Mouse (Mus musculus) mouse trophoblast stem cell (cell line): ENCODE results near the gene Map2k6.

Source experiments
- in situ Hi-C, 2 experiments: fragments of 300-500 bp; cut with MseI, MboI; formaldehyde crosslinking; loops; 2 replicates in 1 of 2; 3 replicates in 1 of 2; pipeline ENCODE4 v1.15.1; 2025

Map2k6 gene

GRCm38 (mm10) chr11:110551471-110551967 is 152.6 kb downstream of the Map2k6 start:
- in situ Hi-C loops, result no loop called here

GRCm38 (mm10) chr11:110562320-110563081 is 163.6 kb downstream of the Map2k6 start:
- in situ Hi-C loops, result loop anchor here in 1 of 2 experiments (10.0 kb wide), 1 partner anchor 482 kb away; no protein-coding TSS in a partner anchor

- in situ Hi-C loops, result loop anchor here in 1 of 2 experiments (10.0 kb wide), 1 partner anchor 482 kb away; no protein-coding TSS in a partner anchor
Observed at GRCm38 (mm10) chr11:110563272-110563671, 164.3 kb downstream of the Map2k6 start.

- in situ Hi-C loops, result loop anchor here in 1 of 2 experiments (10.0 kb wide), 1 partner anchor 481 kb away; no protein-coding TSS in a partner anchor
Observed at GRCm38 (mm10) chr11:110563801-110564200, 164.9 kb downstream of the Map2k6 start.

GRCm38 (mm10) chr11:110566307-110566706 is 167.4 kb downstream of the Map2k6 start:
- in situ Hi-C loops, result loop anchor here in 1 of 2 experiments (10.0 kb wide), 1 partner anchor 478 kb away; no protein-coding TSS in a partner anchor

GRCm38 (mm10) chr11:110572548-110572947 is 173.6 kb downstream of the Map2k6 start:
- in situ Hi-C loops, result no loop called here
